Mouse (Mus musculus) v-Abl transformed pro-B cells (cell line): ENCODE data around the gene C2cd6.

Experiments used
- in situ Hi-C, 2 experiments: fragments of 400-800 bp; cut with MboI; formaldehyde crosslinking; loops; one replicate each; pipeline ENCODE4 v1.15.1; 2025; ENCODE audit not compliant: unreplicated experiment in 2 of 2

The C2cd6 gene

GRCm38 (mm10) chr1:59094705-59095104 lies at the start of gene C2cd6:
C2cd6 (minus strand) TSS chr1:59094900.
- in situ Hi-C loops = no loop called here

DNA sequence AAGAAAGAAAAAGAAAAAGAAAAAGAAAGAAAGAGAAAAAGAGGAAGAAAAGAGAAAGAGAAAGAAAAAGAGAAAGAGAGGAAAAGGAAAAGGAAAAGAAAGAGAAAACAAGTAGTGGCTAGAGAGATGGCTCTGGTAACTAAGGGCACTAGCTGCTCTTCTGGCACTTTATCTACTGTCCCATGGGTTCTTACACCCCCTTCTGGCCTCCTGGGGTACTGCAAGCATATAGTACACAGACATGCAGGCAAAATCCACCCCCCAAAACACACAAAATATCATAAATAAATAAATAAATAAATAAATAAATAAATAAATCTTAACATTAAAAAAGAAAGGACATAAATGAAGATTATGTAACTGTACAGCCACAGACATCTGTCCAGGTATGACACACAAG lies 48.1 kb upstream of the C2cd6 start:
- in situ Hi-C loops = loop anchor here (5.0 to 10.0 kb wide), 5 partner anchors 92 to 381 kb away; partner anchors contain the start of gene Als2 (in 1 of the 2)

- in situ Hi-C loops = no loop called here
These were observed 39.7 kb upstream of the C2cd6 start for GRCm38 (mm10) chr1:59134419-59134818.

DNA sequence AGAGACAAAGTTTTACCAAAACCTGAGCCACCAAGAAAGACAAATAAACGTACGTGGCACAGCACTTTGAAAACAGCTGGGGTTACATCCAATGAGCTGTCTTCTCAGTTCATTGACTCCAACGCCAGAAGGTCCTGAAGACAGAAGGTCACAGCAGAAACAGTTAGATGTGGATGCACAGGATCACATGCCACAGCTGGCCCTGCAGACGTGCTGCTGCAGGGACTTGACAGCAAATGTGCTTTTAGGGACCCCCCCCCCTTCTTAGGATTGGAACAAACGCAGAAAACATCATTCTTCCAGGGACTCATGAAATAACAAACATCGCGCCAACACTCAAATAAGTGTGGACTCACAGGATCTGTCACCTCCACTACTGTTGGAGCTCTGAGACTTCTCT lies 34.2 kb upstream of the C2cd6 start:
- in situ Hi-C loops = no loop called here

- in situ Hi-C loops = no loop called here
These were observed 30.9 kb upstream of the C2cd6 start for GRCm38 (mm10) chr1:59125558-59125957.

GRCm38 (mm10) chr1:59119720-59120457 lies 25.2 kb upstream of the C2cd6 start, which contains the start of gene Tmem237:
Tmem237 (minus strand) TSS chr1:59120408.
- in situ Hi-C loops = no loop called here

GRCm38 (mm10) chr1:59110524-59110923 lies 15.8 kb upstream of the C2cd6 start:
- in situ Hi-C loops = no loop called here

GRCm38 (mm10) chr1:59102071-59102470 lies 7.4 kb upstream of the C2cd6 start:
- in situ Hi-C loops = no loop called here

GRCm38 (mm10) chr1:59101020-59101419 lies 6.3 kb upstream of the C2cd6 start:
- in situ Hi-C loops = no loop called here

GRCm38 (mm10) chr1:59070867-59071266 lies 23.8 kb downstream of the C2cd6 start:
- in situ Hi-C loops = no loop called here

- in situ Hi-C loops = loop anchor here in 1 of 2 experiments (10.0 kb wide), 1 partner anchor 53 kb away; no protein-coding TSS in a partner anchor
These were observed 26.7 kb downstream of the C2cd6 start for GRCm38 (mm10) chr1:59067976-59068375.

DNA sequence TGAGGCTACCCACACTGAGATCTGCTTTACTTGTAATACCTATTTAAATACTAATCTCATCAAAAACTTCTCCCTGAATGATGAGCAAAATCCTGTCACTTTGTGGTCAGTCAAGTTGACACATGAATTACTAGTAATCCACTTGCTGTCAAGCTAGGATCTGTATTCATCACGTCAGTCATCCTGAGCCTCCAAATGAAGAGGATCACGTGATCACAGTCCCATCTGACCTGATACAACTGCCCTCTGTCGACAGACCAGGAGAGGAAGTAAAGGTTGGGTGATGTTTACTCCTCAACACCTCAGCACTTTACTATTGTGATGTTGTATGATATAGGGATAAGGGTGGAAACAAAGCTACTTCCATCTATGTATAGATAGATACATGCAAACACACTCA lies 31.0 kb downstream of the C2cd6 start:
- in situ Hi-C loops = loop anchor here in 1 of 2 experiments (10.0 kb wide), 1 partner anchor 49 kb away; no protein-coding TSS in a partner anchor

DNA sequence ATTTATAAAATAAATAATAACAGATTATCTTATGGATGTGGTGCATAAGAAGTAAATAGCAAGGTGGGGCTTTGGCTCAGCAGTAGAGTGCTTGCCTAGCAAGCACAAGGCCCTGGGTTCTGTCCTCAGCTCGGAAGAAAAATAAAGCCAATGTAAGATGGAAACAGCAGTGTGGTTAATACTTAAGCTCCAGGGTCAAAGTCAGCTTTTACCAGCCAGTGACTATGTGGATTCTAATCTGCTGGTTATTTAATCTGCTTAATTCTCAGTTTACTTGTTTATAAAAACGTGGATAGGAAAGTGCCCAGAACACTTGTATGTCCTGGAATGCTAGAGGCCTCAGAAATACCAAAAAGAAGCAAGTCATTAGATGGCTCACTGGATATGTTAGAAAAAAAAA lies 37.7 kb downstream of the C2cd6 start:
- in situ Hi-C loops = no loop called here

DNA sequence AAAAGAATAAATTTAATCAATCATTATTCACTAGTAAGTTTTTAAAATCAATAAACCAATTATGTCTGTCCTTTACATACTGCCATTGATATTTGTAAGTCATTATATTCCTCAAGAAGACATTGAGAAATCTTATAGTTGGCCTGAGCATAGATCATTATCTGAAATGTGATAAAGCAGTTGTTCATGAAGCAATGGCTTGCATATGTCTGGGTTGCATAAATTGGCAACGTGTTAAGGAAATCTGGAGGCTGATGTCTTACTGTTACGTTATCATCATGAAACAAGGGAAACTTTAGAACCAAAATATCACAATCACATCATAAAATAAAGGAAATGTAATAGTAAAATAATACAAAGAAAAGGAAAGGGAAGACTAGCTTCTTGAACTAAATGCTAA lies 43.4 kb downstream of the C2cd6 start:
- in situ Hi-C loops = no loop called here

GRCm38 (mm10) chr1:59037723-59038122 lies 57.0 kb downstream of the C2cd6 start:
- in situ Hi-C loops = no loop called here

GRCm38 (mm10) chr1:59021556-59021955 lies 73.1 kb downstream of the C2cd6 start:
- in situ Hi-C loops = loop anchor here in 1 of 2 experiments (25.0 kb wide), 1 partner anchor 216 kb away; the partner anchor contains the start of gene Als2

DNA sequence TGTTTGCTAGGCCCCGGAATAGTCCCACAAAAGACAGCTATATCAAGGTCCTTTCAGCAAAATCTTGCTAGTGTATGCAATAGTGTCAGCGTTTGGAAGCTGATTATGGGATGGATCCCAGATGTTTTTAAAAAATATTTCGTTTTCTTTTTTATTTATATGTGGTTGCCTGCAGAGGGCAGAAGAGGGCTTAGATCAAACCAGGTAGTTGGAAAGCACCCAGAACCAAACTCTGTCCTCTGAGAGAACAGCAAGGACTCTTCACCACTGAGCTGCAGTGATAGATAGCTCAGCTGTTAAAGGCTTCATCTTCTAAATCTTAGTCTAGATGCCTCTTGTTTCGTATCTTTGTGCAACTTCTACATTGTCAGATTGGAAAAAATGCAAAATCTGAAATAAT lies 85.5 kb downstream of the C2cd6 start:
- in situ Hi-C loops = loop anchor here (5.0 to 25.0 kb wide), 5 partner anchors 133 to 616 kb away; partner anchors contain the start of gene Als2 (in 2 of the 2)
